Mouse (Mus musculus) right cerebral cortex, postnatal 4 days (tissue): Measurements from ENCODE around the gene Tlr7.

ENCODE experiments used
- DNase-seq: peaks from one replicate; pipeline ENCODE4 v3.0.0-alpha.2; 2022

Gene Tlr7

GRCm38 (mm10) chrX:167276551-167276950 is 53.8 kb downstream of the Tlr7 start:
- DNase-seq = no peak

- DNase-seq = no peak
These were observed 66.3 kb downstream of the Tlr7 start, which contains the start of gene Tlr8 for GRCm38 (mm10) chrX:167264086-167264485. Tlr8 (minus strand) TSS chrX:167264329.

- DNase-seq = no peak
These were observed 66.8 kb downstream of the Tlr7 start for GRCm38 (mm10) chrX:167263530-167263929.
